Mouse (Mus musculus) cerebellum, adult 2 months (tissue): ENCODE results near the gene Ccn6. TPM values are rescaled to one million over a fixed set of nuclear protein-coding genes. Genes with fewer than 3 reads are reported as not detected.

ENCODE experiments used
- DNase-seq, 2 experiments: peaks; one replicate each; pipeline ENCODE4 v3.0.0; 2021
- H3K27ac ChIP-seq: fragments of 200-500 bp; 2 replicates; pipeline ENCODE4 v1.5.1; 2012; ENCODE audit warnings: low read length, control low read depth, inconsistent platforms; ENCODE audit not compliant: insufficient read depth
- H3K27me3 ChIP-seq: fragments of 200-500 bp; 2 replicates; pipeline ENCODE4 v1.6.1; 2012; ENCODE audit warnings: inconsistent platforms, mild to moderate bottlenecking, low read length, moderate library complexity; ENCODE audit not compliant: control insufficient read depth, insufficient read depth
- H3K4me1 ChIP-seq: fragments of 200-500 bp; 2 replicates; pipeline ENCODE4 v1.6.1; 2011; ENCODE audit warnings: low read length; ENCODE audit not compliant: control insufficient read depth, insufficient read depth
- H3K4me3 ChIP-seq: fragments of 200-500 bp; replicated peaks from 2 replicates; pipeline ENCODE3; 2011; ENCODE audit warnings: mild to moderate bottlenecking, low read depth, low read length, control low read depth; ENCODE audit not compliant: insufficient read depth
- CTCF ChIP-seq: fragments of 200-500 bp; IDR thresholded peaks from 2 replicates; pipeline ENCODE4 v1.5.1; 2011; ENCODE audit warnings: low read depth, mild to moderate bottlenecking, control low read depth, low read length, moderate library complexity, borderline replicate concordance; ENCODE audit not compliant: insufficient read depth
- POLR2A ChIP-seq: fragments of 200-500 bp; IDR thresholded peaks from 2 replicates; pipeline ENCODE4 v1.6.1; 2011; ENCODE audit warnings: low read length, control low read depth, borderline replicate concordance; ENCODE audit not compliant: insufficient read depth
- WGBS: fragments of 180-500 bp; shearing (Covaris S2); methylation state at CpG from one replicate; pipeline ENCODE4 v1.1.7; 2018; 5-methylcytosine and 5-hydroxymethylcytosine counted together
- polyA plus RNA-seq: library from polyadenylated mRNA; depleted of rRNA; stranded (reverse); fragments of >200 nt; gene quantifications from 2 replicates; pipeline ENCODE4 v1.2.3, GENCODE M21; 2012

Gene Ccn6
- polyA plus RNA-seq, 1 experiment: 0.21 TPM

- Histone ChIP-seq H3K27ac (no peak overlapping the region), H3K4me1 (no peaks in the 10 kb centered on the region), H3K4me3 (no peak overlapping the region), H3K27me3 (no peaks in the 10 kb centered on the region)
- 77% methylated on average over 4 of the region's 4 CpGs for WGBS
- no peak for DNase-seq
- TF ChIP-seq CTCF (no peak), POLR2A (no peak)
Observed at GRCm38 (mm10) chr10:39185545-39185906, 21.9 kb upstream of the Ccn6 start.

DNA sequence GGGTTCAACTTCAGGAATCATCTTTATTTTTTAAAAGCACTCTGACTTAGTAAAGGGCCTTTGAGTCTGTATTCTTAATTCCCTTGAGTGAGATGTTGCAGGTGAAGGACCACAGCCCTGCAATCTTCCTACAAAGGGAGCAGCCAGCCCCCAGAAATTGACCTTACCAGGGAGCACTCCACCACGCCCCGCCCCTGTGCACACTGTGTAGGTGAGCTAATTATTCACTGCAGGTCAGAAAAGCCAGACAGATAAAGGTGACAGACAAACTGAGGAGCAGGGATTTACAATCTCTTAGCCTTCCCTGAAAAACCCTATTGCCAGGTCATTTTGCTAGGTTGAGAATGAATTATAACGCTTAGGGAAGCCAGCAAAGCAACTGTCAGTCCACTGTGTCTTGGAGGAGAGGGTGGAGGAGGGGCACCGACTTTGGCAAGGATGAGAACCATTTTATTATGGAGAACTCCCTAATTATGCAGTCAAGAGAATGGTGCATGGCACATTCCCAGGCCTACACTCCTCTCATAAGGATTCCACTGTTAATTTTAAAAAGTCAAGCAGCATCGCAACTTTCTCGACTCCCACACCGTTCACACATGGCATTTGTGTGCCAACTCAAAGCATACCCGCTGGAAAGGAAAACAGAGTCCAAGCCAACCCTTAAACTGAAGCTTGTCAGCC is 21.4 kb upstream of the Ccn6 start:
- H3K27ac ChIP-seq: no peak overlapping the region
- WGBS: 41% methylated on average over 8 of the region's 8 CpGs

DNA sequence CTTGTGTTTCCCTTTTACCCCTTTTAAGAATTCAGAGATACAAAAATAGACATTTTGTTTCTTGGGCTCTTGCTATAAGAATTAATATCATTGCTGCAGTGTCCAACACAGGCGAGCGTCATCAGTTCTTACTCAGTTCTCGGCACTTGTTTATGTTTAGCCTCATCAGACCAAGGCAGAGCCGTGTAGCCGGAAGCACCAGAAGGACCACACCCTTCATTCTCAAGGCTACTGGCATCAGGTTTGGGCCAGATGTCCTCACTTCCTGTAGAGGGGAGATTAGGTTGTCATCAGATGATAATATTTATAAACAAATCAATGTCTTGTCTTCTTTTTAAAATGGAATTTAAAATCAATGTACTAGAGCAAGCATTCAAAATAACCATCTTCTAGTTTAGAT is 13.4 kb upstream of the Ccn6 start:
- no peaks in the 10 kb centered on the region for H3K27me3 ChIP-seq

More for the DNA sequence above, 21.4 kb upstream of the Ccn6 start:
- no peak overlapping the region for H3K4me3 ChIP-seq
- H3K27me3 ChIP-seq: no peaks in the 10 kb centered on the region
- DNase-seq: no peak
- no peaks in the 10 kb centered on the region for H3K4me1 ChIP-seq
- TF ChIP-seq POLR2A (no peak), CTCF (no peak)

DNA sequence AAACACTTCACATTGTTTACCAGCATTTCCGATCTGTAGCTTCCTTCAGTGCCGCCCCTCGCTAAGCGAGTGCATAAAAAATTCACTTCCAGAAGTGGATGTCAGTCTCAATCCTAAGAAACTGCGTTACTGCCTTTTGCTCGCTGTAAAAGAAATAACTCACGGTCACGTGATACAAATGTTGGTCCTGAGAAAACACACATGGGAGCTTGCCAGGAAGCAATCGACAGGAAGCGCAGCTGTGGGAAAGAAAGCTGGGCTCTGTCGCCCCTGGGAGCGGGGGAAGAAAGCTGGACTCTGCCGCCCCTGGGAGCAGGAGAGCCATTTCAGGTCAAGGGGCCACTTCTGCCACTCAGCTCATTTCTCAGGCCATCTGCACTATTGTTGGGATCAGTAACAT is 9.5 kb upstream of the Ccn6 start:
- peak in 1 of 2 experiments; percentile 9 for DNase-seq
- Histone ChIP-seq H3K4me3 (no peak overlapping the region), H3K4me1 (no peaks in the 10 kb centered on the region), H3K27ac (no peak overlapping the region), H3K27me3 (no peaks in the 10 kb centered on the region)
- WGBS: 47% methylated on average over 13 of the region's 13 CpGs
- TF ChIP-seq POLR2A (no peak), CTCF (no peak)

More for the DNA sequence above, 13.4 kb upstream of the Ccn6 start:
- no peak for TF ChIP-seq CTCF
- TF ChIP-seq POLR2A: no peak
- H3K4me3 ChIP-seq: no peak overlapping the region
- no peaks in the 10 kb centered on the region for H3K4me1 ChIP-seq
- no peak for DNase-seq
- H3K27ac ChIP-seq: no peak overlapping the region
- 86% methylated on average over 5 of the region's 5 CpGs for WGBS

DNA sequence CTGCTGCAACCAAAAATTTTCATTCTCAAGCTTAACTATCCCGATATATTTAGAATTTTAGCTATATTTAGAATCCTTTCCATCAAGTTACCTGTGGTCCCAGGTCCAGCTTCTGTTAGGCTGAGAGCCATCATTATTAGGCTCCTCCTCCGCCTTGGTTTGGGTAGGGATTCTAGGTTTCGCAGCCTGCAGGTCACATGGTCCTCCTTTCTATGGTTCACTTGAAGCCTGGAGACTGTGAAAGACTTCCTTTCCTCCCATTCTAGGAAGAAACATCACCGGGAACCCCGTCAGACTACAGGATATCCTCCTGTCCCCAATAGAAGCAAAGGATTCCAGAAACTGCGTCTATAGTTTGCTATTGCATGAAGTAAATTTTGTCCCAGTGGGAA is 8.9 kb upstream of the Ccn6 start:
- TF ChIP-seq CTCF: no peak
- no peak for TF ChIP-seq POLR2A
- WGBS: 90% methylated on average over 6 of the region's 6 CpGs
- DNase-seq: peak in 1 of 2 experiments; percentile 14

GRCm38 (mm10) chr10:39171603-39172539 is 8.3 kb upstream of the Ccn6 start:
- H3K27me3 ChIP-seq: no peaks in the 10 kb centered on the region
- peak; percentile 92 to 94 for DNase-seq
- no peaks in the 10 kb centered on the region for H3K4me1 ChIP-seq
- peak overlapping the region; percentile 89; the same call in 1 of the 2 replicates for H3K27ac ChIP-seq
- TF ChIP-seq CTCF (peak; percentile 83), POLR2A (peak; percentile 50; the same call in 1 of the 2 replicates)
- WGBS: 11% methylated on average over 26 of the region's 26 CpGs
- H3K4me3 ChIP-seq: peak overlapping the region; percentile 86

More for the DNA sequence above, 8.9 kb upstream of the Ccn6 start:
- Histone ChIP-seq H3K27ac (no peak overlapping the region), H3K4me1 (no peaks in the 10 kb centered on the region), H3K4me3 (no peak overlapping the region), H3K27me3 (no peaks in the 10 kb centered on the region)

DNA sequence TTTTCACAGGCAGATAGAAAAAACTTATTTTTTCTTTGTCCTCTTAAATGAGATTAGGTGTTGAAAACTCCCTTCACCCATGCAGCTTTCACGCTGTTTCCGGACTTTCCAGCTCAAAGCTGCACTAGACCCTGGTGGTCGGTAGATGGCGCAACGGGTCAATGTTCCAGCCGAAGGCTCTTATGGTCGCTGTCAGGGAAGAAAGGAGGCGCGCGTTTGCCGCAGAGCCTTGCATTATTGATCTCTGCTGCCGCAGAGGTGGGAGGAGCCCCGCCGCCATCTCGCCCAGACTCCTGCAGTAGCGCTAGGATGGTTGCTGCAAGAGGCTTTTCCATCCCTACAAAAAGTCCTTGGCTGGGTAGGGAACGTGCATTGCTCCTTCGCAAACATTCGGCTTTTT is 7.5 kb upstream of the Ccn6 start:
- H3K4me3 ChIP-seq: peak overlapping the region; percentile 86
- no peaks in the 10 kb centered on the region for H3K4me1 ChIP-seq
- H3K27me3 ChIP-seq: no peaks in the 10 kb centered on the region
- H3K27ac ChIP-seq: peak overlapping the region; percentile 89
- peak; percentile 92 to 95 for DNase-seq
- under 1% methylated on average over 19 of the region's 19 CpGs for WGBS
- TF ChIP-seq CTCF (peak; percentile 91), POLR2A (peak; percentile 63; the same call in 1 of the 2 replicates)
